Mouse (Mus musculus) thymus, adult 2 months (tissue): ENCODE results near the gene Nf1. TPM values are rescaled to one million over a fixed set of nuclear protein-coding genes. Genes with fewer than 3 reads are reported as not detected.

ENCODE experiments used
- DNase-seq: peaks from one replicate; pipeline ENCODE4 v3.0.0; 2021
- H3K27ac ChIP-seq: fragments of 200-500 bp; 2 replicates; pipeline ENCODE4 v1.5.1; 2012; ENCODE audit warnings: low read length, control low read depth; ENCODE audit not compliant: control insufficient read depth, insufficient read depth
- H3K27me3 ChIP-seq: fragments of 200-500 bp; 2 replicates; pipeline ENCODE4 v1.6.1; 2012; ENCODE audit warnings: mild to moderate bottlenecking, low read length, moderate library complexity, mixed read lengths; ENCODE audit not compliant: control insufficient read depth, insufficient read depth
- H3K36me3 ChIP-seq: fragments of 200-500 bp; 2 replicates; pipeline ENCODE4 v1.6.1; 2012; ENCODE audit warnings: mild to moderate bottlenecking, low read length, moderate library complexity; ENCODE audit not compliant: control insufficient read depth, insufficient read depth
- H3K4me1 ChIP-seq: fragments of 200-500 bp; replicated peaks from 2 replicates; pipeline ENCODE4 v1.6.1; 2012; ENCODE audit warnings: low read length; ENCODE audit not compliant: control insufficient read depth, insufficient read depth
- H3K4me3 ChIP-seq: fragments of 200-500 bp; 2 replicates; pipeline ENCODE4 v1.5.1; 2012; ENCODE audit warnings: mild to moderate bottlenecking, low read length, control low read depth, moderate library complexity; ENCODE audit not compliant: control insufficient read depth, insufficient read depth
- CTCF ChIP-seq: fragments of 200-500 bp; IDR thresholded peaks from 2 replicates; pipeline ENCODE4 v1.5.1; 2012; ENCODE audit warnings: mild to moderate bottlenecking, control low read depth, low read length, moderate library complexity, borderline replicate concordance; ENCODE audit not compliant: control insufficient read depth, poor library complexity, insufficient read depth; ENCODE audit errors: extremely low read depth
- POLR2A ChIP-seq: fragments of 200-500 bp; IDR thresholded peaks from 2 replicates; pipeline ENCODE4 v1.6.1; 2012; ENCODE audit warnings: mild to moderate bottlenecking, low read length, control low read depth, moderate library complexity; ENCODE audit not compliant: control insufficient read depth, poor library complexity, insufficient read depth; ENCODE audit errors: extremely low read depth
- WGBS: fragments of 180-500 bp; shearing (Covaris S2); methylation state at CpG from one replicate; pipeline ENCODE4 v1.1.7; 2018; 5-methylcytosine and 5-hydroxymethylcytosine counted together
- polyA plus RNA-seq: library from polyadenylated mRNA; depleted of rRNA; stranded (reverse); fragments of >200 nt; gene quantifications from 2 replicates; pipeline ENCODE4 v1.2.3, GENCODE M21; 2012

The Nf1 gene
- polyA plus RNA-seq, 1 experiment, result 6.9 TPM

- no peak overlapping the region for H3K27ac ChIP-seq
- 3% methylated on average over 48 of the region's 63 CpGs for WGBS
- TF ChIP-seq CTCF (no peak), POLR2A (no peak)
Observed at GRCm38 (mm10) chr11:79339808-79340781, 602 bp downstream of the Nf1 start.

GRCm38 (mm10) chr11:79356995-79357394 is 17.5 kb downstream of the Nf1 start:
- no peak overlapping the region for H3K27ac ChIP-seq
- 96% methylated on average over 3 of the region's 3 CpGs for WGBS
- no peaks in the 10 kb centered on the region for H3K4me1 ChIP-seq
- no peaks in the 10 kb centered on the region for H3K36me3 ChIP-seq
- no peak for DNase-seq
- no peaks in the 10 kb centered on the region for H3K27me3 ChIP-seq
- TF ChIP-seq CTCF (no peak), POLR2A (no peak)
- no peak overlapping the region for H3K4me3 ChIP-seq

More at GRCm38 (mm10) chr11:79339808-79340781, 602 bp downstream of the Nf1 start:
- DNase-seq, result peak; percentile 11
- H3K36me3 ChIP-seq, result no peaks in the 10 kb centered on the region
- H3K27me3 ChIP-seq, result no peaks in the 10 kb centered on the region
- peak overlapping the region; percentile 70 for H3K4me3 ChIP-seq
- peaks cover 11% of the 10 kb centered on the region for H3K4me1 ChIP-seq

- whole genome bisulfite sequencing, result 95% methylated on average over 1 of the region's 1 CpGs
- Histone ChIP-seq H3K4me1 (no peaks in the 10 kb centered on the region), H3K36me3 (no peaks in the 10 kb centered on the region), H3K27ac (no peak overlapping the region), H3K4me3 (no peak overlapping the region), H3K27me3 (no peaks in the 10 kb centered on the region)
- TF ChIP-seq CTCF (no peak), POLR2A (no peak)
- DNase-seq, result no peak
Observed at GRCm38 (mm10) chr11:79357397-79357796, 17.9 kb downstream of the Nf1 start.

- WGBS, result 93% methylated on average over 3 of the region's 3 CpGs
Observed at GRCm38 (mm10) chr11:79364956-79365355, 25.5 kb downstream of the Nf1 start.

GRCm38 (mm10) chr11:79366284-79366683 is 26.8 kb downstream of the Nf1 start:
- no peak for TF ChIP-seq CTCF
- no peak for TF ChIP-seq POLR2A
- no peak overlapping the region for H3K27ac ChIP-seq
- no peaks in the 10 kb centered on the region for H3K4me1 ChIP-seq
- no peak overlapping the region for H3K4me3 ChIP-seq
- 51% methylated on average over 8 of the region's 8 CpGs for WGBS
- H3K27me3 ChIP-seq, result no peaks in the 10 kb centered on the region
- no peak for DNase-seq
- H3K36me3 ChIP-seq, result no peaks in the 10 kb centered on the region

More at GRCm38 (mm10) chr11:79364956-79365355, 25.5 kb downstream of the Nf1 start:
- H3K4me3 ChIP-seq, result no peak overlapping the region
- H3K27me3 ChIP-seq, result no peaks in the 10 kb centered on the region
- DNase-seq, result no peak
- H3K36me3 ChIP-seq, result no peaks in the 10 kb centered on the region
- no peaks in the 10 kb centered on the region for H3K4me1 ChIP-seq
- TF ChIP-seq POLR2A (no peak), CTCF (no peak)
- H3K27ac ChIP-seq, result no peak overlapping the region

- WGBS, result 95% methylated on average over 4 of the region's 4 CpGs
- TF ChIP-seq CTCF, result no peak
- TF ChIP-seq POLR2A, result no peak
- H3K4me1 ChIP-seq, result no peaks in the 10 kb centered on the region
- no peak overlapping the region for H3K27ac ChIP-seq
- no peaks in the 10 kb centered on the region for H3K27me3 ChIP-seq
- no peak overlapping the region for H3K4me3 ChIP-seq
- DNase-seq, result peak; percentile 10
- H3K36me3 ChIP-seq, result no peaks in the 10 kb centered on the region
Observed at GRCm38 (mm10) chr11:79373031-79373430, 33.5 kb downstream of the Nf1 start.
